In the genomic region with DNA sequence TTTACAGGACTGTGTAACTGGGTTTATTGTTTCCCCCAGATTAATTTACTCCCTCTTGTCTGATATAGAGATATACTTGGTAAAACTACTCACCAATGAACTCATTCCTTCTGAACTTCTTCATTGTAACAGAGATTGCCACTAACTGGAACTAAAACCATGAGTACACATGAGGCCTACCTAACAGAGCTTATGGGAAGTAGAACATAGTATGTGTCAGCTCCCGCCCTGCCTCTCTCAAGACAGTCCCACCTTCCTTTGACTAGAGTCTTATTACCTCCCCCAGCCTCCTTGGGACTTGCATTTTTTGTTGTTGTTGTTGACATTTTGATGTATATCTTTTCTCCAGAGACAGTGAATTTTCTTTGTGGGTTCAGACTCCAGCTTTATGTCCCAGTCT, we compare ENCODE assay signal across 24 mouse cellular contexts.
"Had no signal": no experiment of that assay in that cellular context is flagged by ENCODE, and none has a peak within 500 bp of the region (broad histone marks: within the 10 kb centered on the region; RNA-seq: fewer than 3 reads in every experiment).

No protein-coding gene starts in this region.

- H3K4me3 ChIP-seq: heart, embryonic 10.5 days; heart, embryonic 12.5 days; hindbrain, embryonic 10.5 days; hindbrain, embryonic 12.5 days; kidney, embryonic 15.5 days; limb, embryonic 13.5 days; limb, embryonic 15.5 days; liver, embryonic 12.5 days had no signal

- DNase-seq: gastrocnemius, postnatal 25 days; heart, adult 18-20 months; heart, postnatal 10 days; heart, postnatal 4 days; kidney, adult 18-20 months; kidney, adult 9 months; kidney, postnatal 14 days; kidney, postnatal 36 days; layer of hippocampus, adult 9-11 months; layer of hippocampus, postnatal 36 days; left cerebral cortex, postnatal 4 days had no signal

- H3K27me3 ChIP-seq: heart, embryonic 12.5 days; hindbrain, embryonic 12.5 days; kidney, embryonic 15.5 days; limb, embryonic 13.5 days; limb, embryonic 15.5 days; liver, embryonic 12.5 days had no signal

- H3K27ac ChIP-seq: heart, embryonic 10.5 days; hindbrain, embryonic 10.5 days; hindbrain, embryonic 12.5 days; hindbrain, embryonic 14.5 days; kidney, embryonic 15.5 days; kidney, postnatal 0 days; limb, embryonic 13.5 days; limb, embryonic 15.5 days; liver, embryonic 12.5 days had no signal

- ATAC-seq: forebrain, embryonic 16.5 days; hindbrain, embryonic 16.5 days; inflammation-experienced regulatory T-cells, adult 6 months; liver, embryonic 12.5 days had no signal

- H3K36me3 ChIP-seq: heart, embryonic 10.5 days; heart, embryonic 12.5 days; hindbrain, embryonic 10.5 days; hindbrain, embryonic 12.5 days; kidney, embryonic 15.5 days; limb, embryonic 13.5 days; limb, embryonic 15.5 days; liver, embryonic 12.5 days had no signal

- H3K4me2 ChIP-seq: heart, embryonic 12.5 days; hindbrain, embryonic 12.5 days; hindbrain, embryonic 14.5 days; kidney, embryonic 15.5 days; limb, embryonic 13.5 days; limb, embryonic 15.5 days; liver, embryonic 12.5 days had no signal

- H3K9me3 ChIP-seq: heart, embryonic 10.5 days; heart, embryonic 12.5 days; hindbrain, embryonic 10.5 days; hindbrain, embryonic 12.5 days; kidney, embryonic 15.5 days; limb, embryonic 13.5 days; limb, embryonic 15.5 days; liver, embryonic 12.5 days had no signal

- H3K4me1 ChIP-seq: heart, embryonic 10.5 days; heart, embryonic 12.5 days; hindbrain, embryonic 10.5 days; hindbrain, embryonic 12.5 days; kidney, embryonic 15.5 days; limb, embryonic 13.5 days; limb, embryonic 15.5 days; liver, embryonic 12.5 days had no signal

- H3K9ac ChIP-seq: heart, embryonic 12.5 days; hindbrain, embryonic 12.5 days; hindbrain, embryonic 14.5 days; kidney, embryonic 15.5 days; limb, embryonic 13.5 days; limb, embryonic 15.5 days; liver, embryonic 12.5 days had no signal
